Mouse (Mus musculus): ENCODE results near the gene Ptger4. TPM values are rescaled to one million over a fixed set of nuclear protein-coding genes. Genes with fewer than 3 reads are reported as not detected.
A peak's percentile ranks its signal among the peaks of the same experiment; 100 is the strongest.

Gene Ptger4
- polyA plus RNA-seq, 1 experiment = 18.7 TPM

GRCm38 (mm10) chr15:5184668-5185330, 59.2 kb downstream of the Ptger4 start:
- Histone ChIP-seq H3K27ac (ENCODE audit: insufficient read depth, low read length) (no peak overlapping the region), H3K4me1 (ENCODE audit: control insufficient read depth, insufficient read depth, insufficient read length) (no peaks in the 10 kb centered on the region; the same call in none of the 2 replicates), H3K36me3 (ENCODE audit: control insufficient read depth, insufficient read depth, low read length) (no peaks in the 10 kb centered on the region), H3K4me3 (ENCODE audit: extremely low read depth, insufficient read depth, insufficient read length) (peak overlapping the region; percentile 96), H3K27me3 (ENCODE audit: control insufficient read depth, insufficient read depth, low read length) (no peaks in the 10 kb centered on the region)
- DNase-seq (ENCODE audit: low read depth in 1 of 2, low spot score in 2 of 2) = no peak
- no peak for TF ChIP-seq POLR2A (IDR thresholded peaks at IDR 0.05; ENCODE audit: low read depth, low read length)
- no peak for TF ChIP-seq CTCF (IDR thresholded peaks at IDR 0.05; ENCODE audit: extremely low read depth, insufficient read depth, insufficient read length, insufficient replicate concordance)
- 38% methylated on average over 11 of the region's 11 CpGs for WGBS

GRCm38 (mm10) chr15:5173217-5173820, 70.7 kb downstream of the Ptger4 start:
- no peak for TF ChIP-seq POLR2A (IDR thresholded peaks at IDR 0.05; ENCODE audit: low read depth, low read length)
- no peak for TF ChIP-seq CTCF (IDR thresholded peaks at IDR 0.05; ENCODE audit: extremely low read depth, insufficient read depth, insufficient read length, insufficient replicate concordance)
- Histone ChIP-seq H3K4me3 (ENCODE audit: extremely low read depth, insufficient read depth, insufficient read length) (no peak overlapping the region), H3K27me3 (ENCODE audit: control insufficient read depth, insufficient read depth, low read length) (no peaks in the 10 kb centered on the region), H3K27ac (ENCODE audit: insufficient read depth, low read length) (no peak overlapping the region), H3K4me1 (ENCODE audit: control insufficient read depth, insufficient read depth, insufficient read length) (no peaks in the 10 kb centered on the region), H3K36me3 (ENCODE audit: control insufficient read depth, insufficient read depth, low read length) (peaks cover 33% of the 10 kb centered on the region)
- WGBS = 52% methylated on average over 12 of the region's 12 CpGs
- no peak for DNase-seq (ENCODE audit: low read depth in 1 of 2, low spot score in 2 of 2)

GRCm38 (mm10) chr15:5165121-5165773, 78.7 kb downstream of the Ptger4 start:
- TF ChIP-seq CTCF (IDR thresholded peaks at IDR 0.05; ENCODE audit: extremely low read depth, insufficient read depth, insufficient read length, insufficient replicate concordance) (no peak), POLR2A (IDR thresholded peaks at IDR 0.05; ENCODE audit: low read depth, low read length) (no peak)
- WGBS = 92% methylated on average over 12 of the region's 12 CpGs
- no peak overlapping the region for H3K4me3 ChIP-seq (ENCODE audit: extremely low read depth, insufficient read depth, insufficient read length)
- DNase-seq (ENCODE audit: low read depth in 1 of 2, low spot score in 2 of 2) = no peak
- H3K27me3 ChIP-seq (ENCODE audit: control insufficient read depth, insufficient read depth, low read length) = no peaks in the 10 kb centered on the region
- H3K27ac ChIP-seq (ENCODE audit: insufficient read depth, low read length) = no peak overlapping the region
- peaks cover 28% of the 10 kb centered on the region for H3K36me3 ChIP-seq (ENCODE audit: control insufficient read depth, insufficient read depth, low read length)
- no peaks in the 10 kb centered on the region for H3K4me1 ChIP-seq (ENCODE audit: control insufficient read depth, insufficient read depth, insufficient read length)

GRCm38 (mm10) chr15:5158827-5159226, 85.2 kb downstream of the Ptger4 start:
- Histone ChIP-seq H3K36me3 (ENCODE audit: control insufficient read depth, insufficient read depth, low read length) (peaks cover 8% of the 10 kb centered on the region), H3K27ac (ENCODE audit: insufficient read depth, low read length) (no peak overlapping the region), H3K27me3 (ENCODE audit: control insufficient read depth, insufficient read depth, low read length) (no peaks in the 10 kb centered on the region), H3K4me1 (ENCODE audit: control insufficient read depth, insufficient read depth, insufficient read length) (no peaks in the 10 kb centered on the region), H3K4me3 (ENCODE audit: extremely low read depth, insufficient read depth, insufficient read length) (no peak overlapping the region)
- 91% methylated on average over 6 of the region's 6 CpGs for WGBS
- no peak for TF ChIP-seq POLR2A (IDR thresholded peaks at IDR 0.05; ENCODE audit: low read depth, low read length)
- TF ChIP-seq CTCF (IDR thresholded peaks at IDR 0.05; ENCODE audit: extremely low read depth, insufficient read depth, insufficient read length, insufficient replicate concordance) = no peak
- DNase-seq (ENCODE audit: low read depth in 1 of 2, low spot score in 2 of 2) = no peak

- 84% methylated on average over 1 of the region's 1 CpGs for WGBS
- Histone ChIP-seq H3K36me3 (ENCODE audit: control insufficient read depth, insufficient read depth, low read length) (peaks cover 2% of the 10 kb centered on the region; the same call in 1 of the 2 replicates), H3K4me1 (ENCODE audit: control insufficient read depth, insufficient read depth, insufficient read length) (no peaks in the 10 kb centered on the region), H3K27me3 (ENCODE audit: control insufficient read depth, insufficient read depth, low read length) (no peaks in the 10 kb centered on the region), H3K27ac (ENCODE audit: insufficient read depth, low read length) (no peak overlapping the region), H3K4me3 (ENCODE audit: extremely low read depth, insufficient read depth, insufficient read length) (no peak overlapping the region)
- no peak for DNase-seq (ENCODE audit: low read depth in 1 of 2, low spot score in 2 of 2)
- no peak for TF ChIP-seq POLR2A (IDR thresholded peaks at IDR 0.05; ENCODE audit: low read depth, low read length)
- no peak for TF ChIP-seq CTCF (IDR thresholded peaks at IDR 0.05; ENCODE audit: extremely low read depth, insufficient read depth, insufficient read length, insufficient replicate concordance)
Observed at GRCm38 (mm10) chr15:5157386-5157785, 86.6 kb downstream of the Ptger4 start.

Other genes with a start within 250 kb of the Ptger4 start
- 0.07 and 0.11 TPM in 2 replicates for gene C7, start 180.4 kb downstream of the Ptger4 start, polyA plus RNA-seq (2012; rRNA removed)
- 9.2 and 9.6 TPM in 2 replicates for gene Card6, start 135.6 kb downstream of the Ptger4 start, polyA plus RNA-seq (2012; rRNA removed)
- 670 and 900 TPM in 2 replicates for gene Rpl37, start 127.5 kb downstream of the Ptger4 start, polyA plus RNA-seq (2012; rRNA removed)
- 2.6 and 3.0 TPM in 2 replicates for gene Prkaa1, start 100.3 kb downstream of the Ptger4 start, polyA plus RNA-seq (2012; rRNA removed)
- gene Ttc33, start 58.7 kb downstream of the Ptger4 start, polyA plus RNA-seq (2012; rRNA removed) = 2.4 and 3.0 TPM in 2 replicates

Measured in spleen, adult 2 months (tissue).